Mouse (Mus musculus): ENCODE measurements around the gene Sertad2. TPM values are rescaled to one million over a fixed set of nuclear protein-coding genes. Genes with fewer than 3 reads are reported as not detected.

The Sertad2 gene
- polyA plus RNA-seq, 1 experiment from 2014 or later, result 30.9 TPM

DNA sequence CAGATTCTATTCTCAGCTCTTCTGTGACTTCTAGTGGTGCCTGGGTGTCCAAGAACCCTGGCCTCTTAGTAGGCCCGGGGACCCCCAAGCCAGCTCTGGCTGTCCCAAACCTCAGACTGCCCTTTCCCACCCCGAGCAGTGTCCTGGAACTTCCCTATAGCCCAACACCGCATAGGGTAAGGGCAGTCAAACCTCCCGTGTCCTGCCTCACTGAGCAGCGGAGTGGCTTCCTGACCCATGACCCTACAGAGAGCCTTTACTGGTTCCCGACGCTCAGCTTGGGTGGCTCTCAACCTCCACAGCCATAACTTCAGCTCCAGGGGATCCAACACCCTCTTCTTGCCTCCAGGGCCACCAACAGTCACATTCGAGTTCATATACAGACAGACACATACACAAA, 17.1 kb upstream of the Sertad2 start:
- WGBS, result 80% methylated on average over 8 of the region's 8 CpGs
- H3K36me3 ChIP-seq (ENCODE audit: control insufficient read depth, insufficient read depth), result no peaks in the 10 kb centered on the region
- H3K4me2 ChIP-seq (ENCODE audit: low read depth, low read length), result no peak overlapping the region
- no peak overlapping the region for H3K4me3 ChIP-seq (ENCODE audit: low read length)
- no peaks in the 10 kb centered on the region for H3K27me3 ChIP-seq (ENCODE audit: control insufficient read depth, insufficient read depth, low read length)
- no peaks in the 10 kb centered on the region for H3K4me1 ChIP-seq (ENCODE audit: control insufficient read depth, insufficient read depth, low read length)
- ATAC-seq (replicated peaks; ENCODE audit: extremely low read depth, insufficient read depth, low FRiP score), result no peak
- H3K27ac ChIP-seq (ENCODE audit: low read length), result no peak overlapping the region
- H3K9ac ChIP-seq (ENCODE audit: low read length), result no peak overlapping the region
- no peaks in the 10 kb centered on the region for H3K9me3 ChIP-seq (replicated peaks; ENCODE audit: control insufficient read depth, low read length)

DNA sequence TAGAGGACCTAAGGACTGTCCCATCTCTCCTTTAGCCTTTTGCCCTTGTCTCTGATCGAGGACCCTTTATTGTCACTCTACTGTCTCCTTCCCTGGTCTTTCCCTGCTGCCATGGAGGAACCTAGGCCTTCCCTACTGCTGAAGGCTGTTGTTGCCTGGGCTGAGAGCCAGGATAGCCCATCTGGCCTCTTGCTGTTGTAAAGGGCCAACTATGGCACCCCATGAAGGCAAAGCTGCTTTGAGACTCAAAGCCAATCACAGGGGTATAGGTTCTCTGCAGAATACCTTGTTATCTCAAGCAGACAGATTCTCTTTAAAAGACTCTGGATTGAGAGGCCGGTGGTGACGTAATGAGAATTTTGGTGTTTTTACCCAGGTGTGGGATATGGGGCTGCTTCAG, 15.2 kb upstream of the Sertad2 start:
- ATAC-seq (replicated peaks; ENCODE audit: extremely low read depth, insufficient read depth, low FRiP score), result no peak
- Histone ChIP-seq H3K27ac (ENCODE audit: low read length) (no peak overlapping the region), H3K4me3 (ENCODE audit: low read length) (no peak overlapping the region), H3K9me3 (replicated peaks; ENCODE audit: control insufficient read depth, low read length) (no peaks in the 10 kb centered on the region), H3K9ac (ENCODE audit: low read length) (no peak overlapping the region), H3K36me3 (ENCODE audit: control insufficient read depth, insufficient read depth) (no peaks in the 10 kb centered on the region), H3K4me2 (ENCODE audit: low read depth, low read length) (no peak overlapping the region), H3K4me1 (ENCODE audit: control insufficient read depth, insufficient read depth, low read length) (peaks cover 8% of the 10 kb centered on the region; the same call in 1 of the 2 replicates), H3K27me3 (ENCODE audit: control insufficient read depth, insufficient read depth, low read length) (no peaks in the 10 kb centered on the region)
- WGBS, result 86% methylated on average over 3 of the region's 3 CpGs

DNA sequence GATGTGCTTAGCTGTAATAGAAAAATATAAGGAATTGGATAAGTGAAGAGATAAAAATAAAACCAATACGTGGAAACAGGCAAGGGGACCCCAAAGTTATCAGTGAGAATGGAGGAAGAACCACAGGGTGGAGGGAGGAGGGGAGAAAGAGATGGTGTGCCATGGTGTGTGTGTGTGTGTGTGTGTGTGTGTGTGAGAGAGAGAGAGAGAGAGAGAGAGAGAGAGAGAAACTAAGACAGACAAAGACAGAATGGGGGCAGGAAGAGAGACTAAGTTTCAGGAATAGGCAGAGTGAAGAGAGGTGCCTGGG, 11.4 kb upstream of the Sertad2 start:
- peak overlapping the region; percentile 71 for H3K4me3 ChIP-seq (ENCODE audit: low read length)
- no peaks in the 10 kb centered on the region for H3K27me3 ChIP-seq (ENCODE audit: control insufficient read depth, insufficient read depth, low read length)
- 7% methylated on average over 1 of the region's 1 CpGs for WGBS
- peaks cover 8% of the 10 kb centered on the region; the same call in 1 of the 2 replicates for H3K4me1 ChIP-seq (ENCODE audit: control insufficient read depth, insufficient read depth, low read length)
- H3K4me2 ChIP-seq (ENCODE audit: low read depth, low read length), result peak overlapping the region; percentile 93
- H3K27ac ChIP-seq (ENCODE audit: low read length), result peak overlapping the region; percentile 93
- H3K9ac ChIP-seq (ENCODE audit: low read length), result peak overlapping the region; percentile 84
- no peaks in the 10 kb centered on the region for H3K36me3 ChIP-seq (ENCODE audit: control insufficient read depth, insufficient read depth)
- H3K9me3 ChIP-seq (replicated peaks; ENCODE audit: control insufficient read depth, low read length), result no peaks in the 10 kb centered on the region
- ATAC-seq (replicated peaks; ENCODE audit: extremely low read depth, insufficient read depth, low FRiP score), result no peak

DNA sequence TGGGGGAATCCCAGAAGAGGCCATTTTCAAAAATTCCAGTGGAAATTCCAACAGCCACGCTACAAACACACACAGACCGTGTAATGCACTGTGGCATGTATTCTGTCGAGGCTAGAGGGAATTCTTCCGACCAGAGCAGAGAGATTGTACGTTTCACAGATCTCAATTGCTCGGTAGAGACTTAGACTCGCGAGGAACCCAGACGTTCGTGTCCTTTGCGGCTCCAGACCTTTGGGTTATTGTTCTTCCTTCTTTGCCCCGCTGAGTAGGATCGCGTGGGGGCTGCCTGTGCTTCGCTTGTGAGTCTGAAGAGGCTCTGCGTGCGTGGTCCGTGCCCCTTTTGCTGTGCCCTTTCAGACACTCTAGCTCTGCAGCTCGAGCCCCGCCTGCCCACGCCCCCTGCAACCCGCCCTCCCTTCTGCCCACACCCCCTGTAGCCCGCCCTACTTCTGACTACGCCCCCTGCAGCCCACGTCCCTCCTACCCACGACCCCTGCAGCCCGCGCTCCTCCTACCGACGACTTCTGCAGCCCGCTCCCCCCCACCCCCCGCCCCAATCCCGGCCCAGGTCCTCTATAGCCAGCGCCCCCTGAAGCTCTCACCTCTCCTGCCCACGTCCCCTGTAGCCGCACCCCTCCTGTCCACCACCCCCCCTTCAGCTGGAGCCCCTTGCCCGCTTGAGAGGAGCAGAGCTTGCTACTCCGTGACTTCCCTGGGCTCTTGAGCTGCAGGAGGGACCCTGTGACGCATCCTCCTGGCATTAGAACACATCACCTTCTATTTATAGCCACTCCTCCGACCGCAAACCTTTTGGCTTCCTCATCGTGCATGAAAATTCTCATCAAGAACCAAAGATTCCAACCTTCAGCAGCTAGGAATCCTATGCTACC, 10.8 kb upstream of the Sertad2 start:
- H3K9me3 ChIP-seq (replicated peaks; ENCODE audit: control insufficient read depth, low read length), result no peaks in the 10 kb centered on the region
- WGBS, result under 1% methylated on average over 41 of the region's 42 CpGs
- peak; percentile 91 for ATAC-seq (replicated peaks; ENCODE audit: extremely low read depth, insufficient read depth, low FRiP score)

DNA sequence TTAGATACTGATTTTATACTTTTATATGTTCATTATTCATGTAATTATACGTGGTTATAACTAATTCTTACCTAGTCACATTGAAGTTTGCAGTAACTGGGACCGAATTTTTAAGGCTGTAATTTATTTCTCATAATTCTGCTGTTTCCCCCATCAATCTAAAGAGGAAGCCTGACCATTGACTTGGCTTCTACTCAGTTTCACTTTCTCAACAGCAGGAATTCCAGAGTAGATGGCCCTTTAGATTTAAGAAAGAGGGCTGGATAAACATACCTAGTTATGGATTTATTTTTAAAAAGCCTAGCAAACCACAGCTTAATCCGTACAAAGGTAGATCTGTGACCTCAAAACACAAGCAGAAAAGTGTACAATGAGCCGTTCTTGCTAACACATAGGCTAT, 9.8 kb upstream of the Sertad2 start:
- H3K4me1 ChIP-seq (ENCODE audit: control insufficient read depth, insufficient read depth, low read length), result peaks cover 8% of the 10 kb centered on the region; the same call in 1 of the 2 replicates
- no peak overlapping the region for H3K4me2 ChIP-seq (ENCODE audit: low read depth, low read length)
- H3K9me3 ChIP-seq (replicated peaks; ENCODE audit: control insufficient read depth, low read length), result no peaks in the 10 kb centered on the region
- no peaks in the 10 kb centered on the region for H3K27me3 ChIP-seq (ENCODE audit: control insufficient read depth, insufficient read depth, low read length)
- WGBS, result 79% methylated on average over 4 of the region's 4 CpGs
- no peaks in the 10 kb centered on the region for H3K36me3 ChIP-seq (ENCODE audit: control insufficient read depth, insufficient read depth)
- H3K9ac ChIP-seq (ENCODE audit: low read length), result no peak overlapping the region
- H3K4me3 ChIP-seq (ENCODE audit: low read length), result no peak overlapping the region
- H3K27ac ChIP-seq (ENCODE audit: low read length), result no peak overlapping the region
- no peak for ATAC-seq (replicated peaks; ENCODE audit: extremely low read depth, insufficient read depth, low FRiP score)

More for the DNA sequence above, 10.8 kb upstream of the Sertad2 start:
- H3K27ac ChIP-seq (ENCODE audit: low read length), result peak overlapping the region; percentile 93
- H3K27me3 ChIP-seq (ENCODE audit: control insufficient read depth, insufficient read depth, low read length), result no peaks in the 10 kb centered on the region
- H3K9ac ChIP-seq (ENCODE audit: low read length), result peak overlapping the region; percentile 84
- peak overlapping the region; percentile 71 for H3K4me3 ChIP-seq (ENCODE audit: low read length)
- H3K4me1 ChIP-seq (ENCODE audit: control insufficient read depth, insufficient read depth, low read length), result peaks cover 8% of the 10 kb centered on the region; the same call in 1 of the 2 replicates
- no peaks in the 10 kb centered on the region for H3K36me3 ChIP-seq (ENCODE audit: control insufficient read depth, insufficient read depth)
- peak overlapping the region; percentile 93 for H3K4me2 ChIP-seq (ENCODE audit: low read depth, low read length)

DNA sequence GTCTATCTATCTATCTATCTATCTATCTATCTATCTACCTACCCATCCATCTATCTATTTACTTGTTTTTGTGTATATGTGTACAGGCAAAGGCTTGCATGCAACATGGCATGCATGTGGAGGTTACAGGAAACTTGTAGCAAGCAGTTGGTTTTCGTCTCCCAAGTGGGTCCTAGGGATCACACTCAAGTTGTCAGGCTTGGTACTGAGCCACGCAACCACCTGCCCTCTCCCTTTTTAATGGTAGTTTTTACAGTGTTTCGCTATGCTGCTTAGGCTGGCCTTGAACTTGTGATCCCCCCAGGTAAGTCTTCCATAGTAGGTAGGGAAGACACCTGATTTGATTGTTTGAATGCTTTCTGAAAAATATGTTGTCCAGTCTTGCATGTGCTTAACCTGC, 5.8 kb upstream of the Sertad2 start:
- WGBS, result 87% methylated on average over 3 of the region's 3 CpGs
- H3K4me2 ChIP-seq (ENCODE audit: low read depth, low read length), result no peak overlapping the region
- no peak for ATAC-seq (replicated peaks; ENCODE audit: extremely low read depth, insufficient read depth, low FRiP score)

DNA sequence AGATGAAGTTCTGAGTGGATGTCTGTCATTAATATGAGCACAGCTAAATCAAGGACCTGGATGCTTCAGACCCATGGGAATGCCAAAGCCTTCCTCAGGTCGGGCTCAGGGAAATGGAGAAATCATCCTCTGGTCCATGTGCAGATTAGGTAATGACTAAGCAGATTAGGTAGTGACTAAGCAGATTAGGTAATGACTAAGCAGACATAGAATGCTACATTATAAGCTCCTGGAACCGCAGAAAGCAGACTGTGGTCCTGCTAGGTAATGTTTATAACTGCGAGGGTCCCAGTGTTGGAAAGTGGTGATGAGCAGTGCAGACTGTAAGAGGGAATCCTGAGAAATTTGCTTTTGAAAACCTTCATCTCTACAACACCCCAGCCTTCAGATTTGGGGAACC, 4.6 kb upstream of the Sertad2 start:
- Histone ChIP-seq H3K9me3 (replicated peaks; ENCODE audit: control insufficient read depth, low read length) (no peaks in the 10 kb centered on the region), H3K36me3 (ENCODE audit: control insufficient read depth, insufficient read depth) (no peaks in the 10 kb centered on the region), H3K27ac (ENCODE audit: low read length) (no peak overlapping the region), H3K4me2 (ENCODE audit: low read depth, low read length) (no peak overlapping the region), H3K27me3 (ENCODE audit: control insufficient read depth, insufficient read depth, low read length) (no peaks in the 10 kb centered on the region), H3K4me3 (ENCODE audit: low read length) (no peak overlapping the region), H3K4me1 (ENCODE audit: control insufficient read depth, insufficient read depth, low read length) (peaks cover 5% of the 10 kb centered on the region), H3K9ac (ENCODE audit: low read length) (no peak overlapping the region)
- 80% methylated on average over 3 of the region's 3 CpGs for WGBS
- ATAC-seq (replicated peaks; ENCODE audit: extremely low read depth, insufficient read depth, low FRiP score), result no peak

More for the DNA sequence above, 5.8 kb upstream of the Sertad2 start:
- H3K4me1 ChIP-seq (ENCODE audit: control insufficient read depth, insufficient read depth, low read length), result peaks cover 8% of the 10 kb centered on the region
- no peak overlapping the region for H3K27ac ChIP-seq (ENCODE audit: low read length)
- no peaks in the 10 kb centered on the region for H3K36me3 ChIP-seq (ENCODE audit: control insufficient read depth, insufficient read depth)
- H3K9ac ChIP-seq (ENCODE audit: low read length), result no peak overlapping the region
- H3K4me3 ChIP-seq (ENCODE audit: low read length), result no peak overlapping the region
- no peaks in the 10 kb centered on the region for H3K9me3 ChIP-seq (replicated peaks; ENCODE audit: control insufficient read depth, low read length)
- no peaks in the 10 kb centered on the region for H3K27me3 ChIP-seq (ENCODE audit: control insufficient read depth, insufficient read depth, low read length)

DNA sequence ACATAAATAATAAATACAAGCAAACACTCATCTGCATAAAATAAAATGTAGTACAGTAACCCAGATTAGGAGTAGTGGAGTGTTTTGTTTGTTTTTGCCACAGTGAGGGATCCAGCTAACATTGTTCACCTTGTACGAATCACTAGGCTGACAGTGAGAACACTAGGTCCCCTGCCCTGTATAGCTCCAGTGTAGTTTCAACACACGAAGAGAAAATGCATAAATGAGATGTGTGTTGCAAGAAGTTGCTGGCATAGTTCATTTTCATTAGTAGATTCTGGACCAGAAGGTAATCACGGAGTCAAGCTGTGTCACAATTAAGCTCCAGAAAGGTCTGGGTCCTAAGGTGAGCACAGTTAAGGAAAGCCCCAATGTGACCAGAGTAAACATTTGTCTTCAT, 1.8 kb upstream of the Sertad2 start:
- Histone ChIP-seq H3K36me3 (ENCODE audit: control insufficient read depth, insufficient read depth) (no peaks in the 10 kb centered on the region), H3K4me3 (ENCODE audit: low read length) (no peak overlapping the region), H3K4me2 (ENCODE audit: low read depth, low read length) (no peak overlapping the region), H3K27me3 (ENCODE audit: control insufficient read depth, insufficient read depth, low read length) (no peaks in the 10 kb centered on the region), H3K9me3 (replicated peaks; ENCODE audit: control insufficient read depth, low read length) (no peaks in the 10 kb centered on the region), H3K4me1 (ENCODE audit: control insufficient read depth, insufficient read depth, low read length) (peaks cover 10% of the 10 kb centered on the region), H3K27ac (ENCODE audit: low read length) (no peak overlapping the region), H3K9ac (ENCODE audit: low read length) (no peak overlapping the region)
- no peak for ATAC-seq (replicated peaks; ENCODE audit: extremely low read depth, insufficient read depth, low FRiP score)
- 77% methylated on average over 3 of the region's 3 CpGs for WGBS

DNA sequence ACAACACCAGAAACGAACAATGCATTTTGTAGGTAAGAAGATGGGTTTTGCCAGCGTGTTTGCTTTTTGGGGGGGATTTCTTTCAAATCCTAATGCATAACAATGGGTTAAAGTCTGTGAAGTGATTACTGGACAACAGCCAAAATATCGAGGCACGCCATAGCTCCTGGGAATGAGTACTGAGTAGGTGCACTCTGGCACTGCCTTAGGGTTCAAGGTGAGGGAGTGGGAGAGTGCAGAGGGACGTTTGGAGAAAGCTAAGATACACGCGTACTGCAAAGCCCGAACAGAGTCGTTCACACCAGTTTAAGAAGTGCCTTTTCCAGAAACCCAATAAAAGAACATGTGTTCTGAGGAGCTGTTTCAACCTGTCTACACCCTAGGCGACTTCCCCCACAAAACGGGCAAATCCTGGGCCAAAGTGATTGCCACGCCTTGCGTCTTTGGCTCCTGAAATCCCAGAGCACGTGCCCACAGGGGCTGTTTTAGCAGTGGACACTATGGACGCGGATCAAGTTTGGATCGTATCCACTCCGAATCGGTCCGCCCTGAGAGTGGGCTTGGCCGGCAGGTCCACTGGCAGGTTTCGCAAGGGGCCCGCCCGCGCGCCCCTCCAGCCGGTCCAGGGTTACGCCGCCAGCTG, 937 bp upstream of the Sertad2 start:
- H3K4me2 ChIP-seq (ENCODE audit: low read depth, low read length), result peak overlapping the region; percentile 68
- H3K27me3 ChIP-seq (ENCODE audit: control insufficient read depth, insufficient read depth, low read length), result no peaks in the 10 kb centered on the region
- peaks cover 10% of the 10 kb centered on the region for H3K4me1 ChIP-seq (ENCODE audit: control insufficient read depth, insufficient read depth, low read length)
- H3K9me3 ChIP-seq (replicated peaks; ENCODE audit: control insufficient read depth, low read length), result no peaks in the 10 kb centered on the region
- peak overlapping the region; percentile 76 for H3K27ac ChIP-seq (ENCODE audit: low read length)
- no peak for ATAC-seq (replicated peaks; ENCODE audit: extremely low read depth, insufficient read depth, low FRiP score)
- peak overlapping the region; percentile 70 for H3K9ac ChIP-seq (ENCODE audit: low read length)
- 2% methylated on average over 29 of the region's 29 CpGs for WGBS
- peak overlapping the region; percentile 93 for H3K4me3 ChIP-seq (ENCODE audit: low read length)
- no peaks in the 10 kb centered on the region for H3K36me3 ChIP-seq (ENCODE audit: control insufficient read depth, insufficient read depth)

Measured in heart, embryonic 16.5 days (tissue).